Mouse (Mus musculus) adrenal gland, postnatal 0 days (tissue): Measurements from ENCODE around the gene Gata5. TPM values are rescaled to one million over a fixed set of nuclear protein-coding genes. Genes with fewer than 3 reads are reported as not detected.

ENCODE experiments used
- polyA plus RNA-seq: library from polyadenylated mRNA; unstranded; fragments of >200 nt; fragmentation: Nextera tagmentation; extraction: Ambion mirVana; gene quantifications from 2 replicates; pipeline ENCODE4 v1.2.1, GENCODE M21; 2015

The Gata5 gene
- polyA plus RNA-seq, result 0.06 and 0.40 TPM in 2 replicates

DNA sequence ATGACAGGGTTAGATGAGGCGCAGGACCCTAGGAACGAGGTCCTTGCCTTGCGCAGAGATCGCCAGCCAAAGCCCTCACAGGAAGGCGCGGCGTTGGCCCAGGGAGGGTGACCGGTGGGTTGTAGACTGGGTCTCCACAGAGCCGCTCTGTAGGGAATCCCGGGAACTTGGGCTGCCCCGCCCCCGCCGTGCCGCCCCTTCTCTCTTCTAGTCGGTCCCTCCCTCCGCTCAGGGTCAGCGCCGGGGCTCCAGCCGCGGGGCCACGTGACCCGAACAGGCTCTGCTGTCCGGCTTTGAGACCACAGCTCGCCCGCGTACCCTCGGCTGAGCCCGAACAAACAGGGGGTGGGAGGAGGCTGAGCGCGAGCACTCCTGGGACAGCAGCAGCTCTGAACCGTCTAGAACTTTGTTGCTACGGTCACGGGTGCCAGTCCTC, at the start of gene Gata5:
TSS of gene Gata5 (minus strand) at position 149 of the 436 bp plus-strand sequence.

DNA sequence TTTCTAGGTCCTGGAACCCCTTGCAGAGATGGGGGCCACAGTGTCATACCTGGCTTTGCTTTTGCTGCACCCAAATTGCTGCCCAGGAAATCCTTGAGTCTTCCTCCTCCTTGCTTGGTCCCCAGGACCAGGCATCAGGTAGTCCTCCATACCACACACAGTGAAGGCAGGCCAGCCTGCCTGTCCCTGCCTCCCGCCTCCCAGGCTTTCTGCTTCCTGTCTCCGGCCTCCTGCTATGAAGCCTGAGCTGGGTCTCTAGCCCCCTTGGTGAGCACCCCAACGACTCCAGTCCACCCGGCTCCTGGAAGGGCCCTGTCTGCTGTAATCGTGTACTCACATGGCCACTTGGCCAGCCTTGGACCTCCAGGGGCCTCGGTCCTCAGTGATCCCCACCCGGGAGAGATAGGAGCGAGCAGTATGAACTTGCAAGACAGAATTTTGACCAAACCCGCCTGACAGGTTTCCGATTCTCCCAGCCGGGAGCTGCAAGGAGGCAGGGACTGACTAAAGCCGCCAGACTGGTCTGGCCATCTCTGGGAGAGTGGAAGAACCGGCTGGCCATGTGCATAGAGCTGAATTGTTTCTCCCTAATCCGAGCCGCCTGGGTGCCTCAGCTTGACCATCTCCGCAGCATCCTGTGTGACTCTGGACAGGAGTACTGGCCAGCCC, 44.9 kb downstream of the Gata5 start, which contains the start of gene Rbbp8nl:
TSS of gene Rbbp8nl (minus strand) at position 440 of the 669 bp plus-strand sequence.

Other genes starting within 250 kb of the Gata5 start
- gene Hrh3, start 230.2 kb downstream of the Gata5 start, polyA plus RNA-seq, result 0.10 and 0.30 TPM in 2 replicates
- 31.1 and 33.4 TPM in 2 replicates for gene Osbpl2, start 215.4 kb downstream of the Gata5 start, polyA plus RNA-seq
- 118 and 155 TPM in 2 replicates for gene Adrm1, start 163.2 kb downstream of the Gata5 start, polyA plus RNA-seq
- gene Lama5, start 108.8 kb downstream of the Gata5 start, polyA plus RNA-seq, result 12.7 and 22.0 TPM in 2 replicates
- gene Rps21, start 77.3 kb downstream of the Gata5 start, polyA plus RNA-seq, result 807 and 1,071 TPM in 2 replicates
- gene Cables2, start 61.2 kb downstream of the Gata5 start, polyA plus RNA-seq, result 8.2 and 10.0 TPM in 2 replicates
- gene Rbbp8nl, start 44.8 kb downstream of the Gata5 start, polyA plus RNA-seq, result not detected in 2 replicates
- gene Slco4a1, start 121.5 kb upstream of the Gata5 start, polyA plus RNA-seq, result 0.08 and 0.27 TPM in 2 replicates
- 0.74 and 0.80 TPM in 2 replicates for gene Ntsr1, start 165.3 kb upstream of the Gata5 start, polyA plus RNA-seq
- 15.9 and 21.0 TPM in 2 replicates for gene Mrgbp, start 246.6 kb upstream of the Gata5 start, polyA plus RNA-seq